Mouse (Mus musculus) embryonic stem cell, embryonic (primary cell): ENCODE results near the gene Wdr90.

ENCODE experiments used
- CTCF ChIA-PET, 4 experiments: fragments of 300-600 bp in 2 of 4; fragments of 350-600 bp in 2 of 4; sonication (Branson Sonifier 250); formaldehyde crosslinking; loops; one replicate each; lab custom pipeline; 2022; ENCODE audit warnings: inconsistent platforms in 2 of 4; lab: Charles Lee
- POLR2A ChIA-PET, 4 experiments: fragments of 300-600 bp in 2 of 4; fragments of 350-600 bp in 2 of 4; sonication (Branson Sonifier 250); formaldehyde crosslinking; loops; one replicate each; lab custom pipeline; 2022; ENCODE audit warnings: antibody characterized with exemption in 4 of 4, inconsistent platforms in 1 of 4; lab: Charles Lee

Gene Wdr90

GRCm38 (mm10) chr17:25796951-25797369 lies 64.3 kb downstream of the Wdr90 start, which contains the start of gene Metrn:
Gene Metrn (minus strand): TSS chr17:25797136.
- ChIA-PET POLR2A (interaction anchor here in 3 of 4 experiments (0.6 to 4.7 kb wide), 42 partner anchors 9 to 947 kb away, joined by 3 to 36 read pairs (median 5); partner anchors contain the start of genes Fbxl16 (in 3 of the 3), Haghl (in 3 of the 3), Stub1 (in 3 of the 3) and Chtf18 (in 2 of the 3)), CTCF (interaction anchor here (0.6 to 2.9 kb wide), 14 partner anchors 12 to 322 kb away, joined by 3 to 12 read pairs (median 4); partner anchors contain the start of genes Fbxl16 (in 2 of the 4), Narfl (in 2 of the 4), Chtf18 (in 1 of the 4) and Haghl (in 1 of the 4))

DNA sequence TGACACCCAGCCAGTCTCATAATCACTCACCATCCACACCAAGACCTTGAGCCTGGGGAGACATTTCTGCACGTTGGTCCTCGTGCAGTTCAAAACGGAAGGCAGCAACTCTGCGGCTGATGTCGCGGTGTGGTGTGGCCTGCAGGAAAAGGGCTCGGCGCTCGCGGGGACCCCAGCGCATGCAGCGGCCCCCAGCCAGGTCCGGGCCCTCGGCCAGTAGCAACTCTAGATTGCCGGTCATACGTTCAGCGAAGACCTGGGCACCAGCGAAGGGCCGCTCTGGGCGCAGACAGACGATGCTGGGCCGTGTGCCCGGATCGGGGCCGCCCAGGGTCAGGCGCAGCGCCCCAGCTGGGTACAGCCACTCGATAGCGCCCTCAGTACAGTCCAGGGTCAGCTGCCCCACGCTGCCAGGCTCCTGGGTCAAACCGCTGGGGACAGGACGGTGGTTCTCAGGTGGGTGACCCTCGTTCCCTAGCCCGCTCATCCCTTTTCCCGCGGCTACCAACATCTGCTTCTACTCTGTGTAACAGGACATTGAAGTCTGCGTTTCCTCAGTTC lies 65.0 kb downstream of the Wdr90 start:
- ChIA-PET POLR2A (interaction anchor here in 3 of 4 experiments (0.6 to 4.7 kb wide), 36 partner anchors 9 to 272 kb away, joined by 3 to 36 read pairs (median 5); partner anchors contain the start of genes Fbxl16 (in 3 of the 3), Haghl (in 3 of the 3), Chtf18 (in 2 of the 3) and Rpusd1 (in 2 of the 3)), CTCF (interaction anchor here in 3 of 4 experiments (0.7 to 2.9 kb wide), 10 partner anchors 11 to 322 kb away, joined by 3 to 12 read pairs (median 4); partner anchors contain the start of genes Fbxl16 (in 2 of the 3), Narfl (in 2 of the 3) and Haghl (in 1 of the 3))

DNA sequence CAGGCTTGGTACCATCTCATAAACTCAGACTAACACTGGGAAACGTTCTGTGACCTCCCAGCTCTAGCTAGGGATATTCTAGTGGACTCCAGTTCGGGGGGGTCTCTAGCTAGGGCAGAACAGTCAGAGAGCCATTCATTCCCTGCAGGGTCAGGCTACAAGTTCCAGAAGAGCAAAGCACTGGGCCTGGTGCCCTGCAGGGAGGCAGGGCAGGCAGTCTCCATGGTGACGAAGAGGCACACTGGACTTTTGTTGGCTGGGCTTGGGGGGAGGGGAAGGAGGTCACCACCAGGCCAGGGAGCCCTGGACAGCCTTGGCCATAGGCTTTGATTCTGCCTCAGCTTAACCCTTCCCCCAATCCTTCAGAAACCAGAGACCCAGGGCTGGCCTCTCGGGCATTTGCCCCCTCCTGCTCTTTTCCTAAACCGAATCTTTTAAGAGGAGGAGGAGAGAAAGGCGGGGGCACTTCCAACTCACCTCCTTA lies 65.7 kb downstream of the Wdr90 start, which contains the start of gene AC134908.4:
Gene AC134908.4, minus strand, starts transcription at position 51 of the 484 bp plus-strand sequence.
- POLR2A ChIA-PET: interaction anchor here in 3 of 4 experiments (0.6 to 4.7 kb wide), 17 partner anchors 10 to 78 kb away, joined by 3 to 36 read pairs (median 5); partner anchors contain the start of genes Chtf18 (in 2 of the 3), Haghl (in 2 of the 3), Rpusd1 (in 2 of the 3) and Stub1 (in 2 of the 3)
- CTCF ChIA-PET: interaction anchor here in 3 of 4 experiments (0.6 to 1.3 kb wide), 4 partner anchors 9 to 246 kb away, joined by 3 to 5 read pairs (median 4); partner anchors contain the start of gene Haghl (in 1 of the 3)

DNA sequence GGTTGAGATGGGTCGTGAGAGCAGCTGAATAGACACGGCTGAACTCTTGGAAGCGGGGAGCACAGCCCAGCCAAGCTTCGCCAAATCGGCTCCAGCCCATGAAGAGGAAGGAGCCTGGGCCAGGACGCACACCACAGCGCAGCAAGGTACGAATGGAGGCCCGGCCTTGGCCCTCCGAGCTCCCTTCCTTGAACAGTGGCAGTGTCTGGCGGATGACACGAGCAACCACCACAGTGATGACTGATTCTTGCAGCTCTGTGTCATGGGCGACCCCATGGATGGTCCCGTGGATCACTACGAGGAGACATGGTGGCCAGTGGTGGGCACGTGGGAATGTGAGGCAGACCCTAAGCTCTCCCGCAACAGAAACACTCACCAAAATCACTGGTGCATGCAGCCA lies 66.3 kb downstream of the Wdr90 start:
- ChIA-PET CTCF (interaction anchor here in 3 of 4 experiments (0.6 to 1.3 kb wide), 7 partner anchors 9 to 71 kb away, joined by 3 to 9 read pairs (median 4); partner anchors contain the start of genes Haghl (in 2 of the 3) and Fbxl16 (in 1 of the 3)), POLR2A (interaction anchor here in 3 of 4 experiments (0.9 to 4.7 kb wide), 16 partner anchors 10 to 81 kb away, joined by 3 to 36 read pairs (median 5); partner anchors contain the start of genes Stub1 (in 3 of the 3), Chtf18 (in 2 of the 3), Rpusd1 (in 2 of the 3) and Gng13 (in 1 of the 3))
